Mouse (Mus musculus): ENCODE measurements around the gene Amhr2.

Amhr2 gene

GRCm38 (mm10) chr15:102424657-102425056, 20.5 kb upstream of the Amhr2 start:
- DNase-seq (ENCODE audit: low spot score), result no peak

GRCm38 (mm10) chr15:102426963-102427362, 18.2 kb upstream of the Amhr2 start:
- no peak for DNase-seq (ENCODE audit: low spot score)

GRCm38 (mm10) chr15:102432046-102432445, 13.1 kb upstream of the Amhr2 start:
- no peak for DNase-seq (ENCODE audit: low spot score)

GRCm38 (mm10) chr15:102433173-102433572, 12.0 kb upstream of the Amhr2 start:
- no peak for DNase-seq (ENCODE audit: low spot score)

- DNase-seq (ENCODE audit: low spot score), result peak; percentile 75
Observed at GRCm38 (mm10) chr15:102442490-102442889, 2.7 kb upstream of the Amhr2 start.

GRCm38 (mm10) chr15:102446448-102446847, 1.3 kb downstream of the Amhr2 start:
- no peak for DNase-seq (ENCODE audit: low spot score)

GRCm38 (mm10) chr15:102449366-102449765, 4.2 kb downstream of the Amhr2 start:
- no peak for DNase-seq (ENCODE audit: low spot score)

- no peak for DNase-seq (ENCODE audit: low spot score)
Observed at GRCm38 (mm10) chr15:102450928-102451327, 5.8 kb downstream of the Amhr2 start.

GRCm38 (mm10) chr15:102451666-102452430, 6.7 kb downstream of the Amhr2 start:
- no peak for DNase-seq (ENCODE audit: low spot score)

- DNase-seq (ENCODE audit: low spot score), result peak; percentile 49
Observed at GRCm38 (mm10) chr15:102455993-102456392, 10.8 kb downstream of the Amhr2 start.

GRCm38 (mm10) chr15:102458050-102458736, 13.0 kb downstream of the Amhr2 start:
- no peak for DNase-seq (ENCODE audit: low spot score)

GRCm38 (mm10) chr15:102458904-102459317, 13.7 kb downstream of the Amhr2 start, which contains the start of gene Prr13:
TSS of gene Prr13 (plus strand) at chr15:102459028.
- peak; percentile 97 for DNase-seq (ENCODE audit: low spot score)

GRCm38 (mm10) chr15:102459381-102459780, 14.2 kb downstream of the Amhr2 start:
- no peak for DNase-seq (ENCODE audit: low spot score)

GRCm38 (mm10) chr15:102459847-102460246, 14.7 kb downstream of the Amhr2 start:
- no peak for DNase-seq (ENCODE audit: low spot score)

- DNase-seq (ENCODE audit: low spot score), result no peak
Observed at GRCm38 (mm10) chr15:102460409-102460808, 15.2 kb downstream of the Amhr2 start.

GRCm38 (mm10) chr15:102460971-102461370, 15.8 kb downstream of the Amhr2 start:
- DNase-seq (ENCODE audit: low spot score), result no peak

- no peak for DNase-seq (ENCODE audit: low spot score)
Observed at GRCm38 (mm10) chr15:102461430-102462075, 16.4 kb downstream of the Amhr2 start.

GRCm38 (mm10) chr15:102463666-102464065, 18.5 kb downstream of the Amhr2 start:
- DNase-seq (ENCODE audit: low spot score), result peak; percentile 46

- DNase-seq (ENCODE audit: low spot score), result no peak
Observed at GRCm38 (mm10) chr15:102468675-102469370, 23.7 kb downstream of the Amhr2 start.

GRCm38 (mm10) chr15:102470183-102470604, 25.0 kb downstream of the Amhr2 start, which contains the start of gene Pcbp2:
TSS of gene Pcbp2 (plus strand) at chr15:102470539.
- peak; percentile 98 for DNase-seq (ENCODE audit: low spot score)

- peak; percentile 75 for DNase-seq (ENCODE audit: low spot score)
Observed at GRCm38 (mm10) chr15:102470605-102471294, 25.6 kb downstream of the Amhr2 start.
